Mouse (Mus musculus): Measurements from ENCODE around the gene Hist1h3d. TPM values are rescaled to one million over a fixed set of nuclear protein-coding genes. Genes with fewer than 3 reads are reported as not detected.
A peak's percentile ranks its signal among the peaks of the same experiment; 100 is the strongest.

Gene Hist1h3d
- total and polyA plus RNA-seq, 3 experiments: 1.4 to 150 TPM; not detected in 1

GRCm38 (mm10) chr13:23597957-23598356 lies 22.4 kb downstream of the Hist1h3d start:
- peak overlapping the region; percentile 34; the same call in 1 of the 2 replicates for H3K9ac ChIP-seq (ENCODE audit: control insufficient read depth, low read depth, low read length, poor library complexity, severe bottlenecking)
- H3K27me3 ChIP-seq (ENCODE audit: control insufficient read depth in 1 of 2, insufficient read depth in 2 of 2, low read length in 2 of 2): no peaks in the 10 kb centered on the region
- peak; percentile 89 for DNase-seq (ENCODE audit: low read depth, low spot score)
- H3K4me3 ChIP-seq (ENCODE audit: control insufficient read depth in 1 of 2, insufficient read depth in 1 of 2, low read depth in 2 of 2, low read length in 2 of 2): 0 out of 4 replicates have a peak overlapping the region, but pooled peaks of 1 of the 2 experiments have one; percentile 19
- H3K4me1 ChIP-seq (ENCODE audit: control insufficient read depth in 1 of 2, insufficient read depth in 2 of 2, low read length in 2 of 2): peaks cover 15 to 26% of the 10 kb centered on the region in 2 experiments
- H3K9me3 ChIP-seq (replicated peaks; ENCODE audit: insufficient read depth, low read length): no peaks in the 10 kb centered on the region
- TF ChIP-seq RAD21 (IDR thresholded peaks at IDR 0.05; ENCODE audit: low read depth, low read length) (peak; percentile 98), ETS1 (IDR thresholded peaks at IDR 0.05; ENCODE audit: low read depth, low read length) (no peak), POLR2AphosphoS5 (IDR thresholded peaks at IDR 0.05; ENCODE audit: borderline replicate concordance, low read depth, low read length) (no peak), ZNF384 (IDR thresholded peaks at IDR 0.05; ENCODE audit: low read depth, low read length) (0 out of 2 replicates have a peak, but pooled peaks have one; percentile 18), ELF1 (IDR thresholded peaks at IDR 0.05; ENCODE audit: low read depth, low read length) (0 out of 2 replicates have a peak, but pooled peaks have one; percentile 24), GATA1 (IDR thresholded peaks at IDR 0.05; ENCODE audit: low read depth, low read length) (peak; percentile 27; the same call in 1 of the 2 replicates), BHLHE40 (IDR thresholded peaks at IDR 0.05; ENCODE audit: borderline replicate concordance, low read depth, low read length) (peak; percentile 9; the same call in 1 of the 2 replicates), KAT2A (conservative IDR thresholded peaks at IDR 0.05; ENCODE audit: low read depth, low read length) (no peak), CTCF (IDR thresholded peaks at IDR 0.05 in 2 of 3, conservative IDR thresholded peaks at IDR 0.05 in 1 of 3; ENCODE audit: control insufficient read depth in 1 of 3, insufficient read depth in 1 of 3, low read depth in 2 of 3, low read length in 3 of 3, poor library complexity in 1 of 3, severe bottlenecking in 1 of 3) (peak; percentile 75 to 88 (median 77)), TBP (IDR thresholded peaks at IDR 0.05; ENCODE audit: low read depth, low read length) (peak; percentile 53; the same call in 1 of the 2 replicates), EP300 (IDR thresholded peaks at IDR 0.05; ENCODE audit: low read depth in 1 of 2, low read length in 2 of 2) (no peak), USF2 (IDR thresholded peaks at IDR 0.05; ENCODE audit: borderline replicate concordance in 1 of 2, insufficient read depth in 1 of 2, low read depth in 1 of 2, low read length in 2 of 2) (no peak), ZC3H11A (IDR thresholded peaks at IDR 0.05; ENCODE audit: low read depth, low read length) (peak; percentile 85), SMC3 (IDR thresholded peaks at IDR 0.05; ENCODE audit: low read depth, low read length) (peak; percentile 76), SIN3A (IDR thresholded peaks at IDR 0.05; ENCODE audit: low read length) (peak; percentile 70), RCOR1 (IDR thresholded peaks at IDR 0.05; ENCODE audit: low read depth, low read length) (no peak)
- no peaks in the 10 kb centered on the region for H3K79me2 ChIP-seq (ENCODE audit: control insufficient read depth, insufficient read depth, low read length, poor library complexity)
- peaks cover 0 to 28% of the 10 kb centered on the region in 2 experiments; a peak in 2 of 4 replicates for H3K36me3 ChIP-seq (ENCODE audit: control insufficient read depth in 1 of 2, insufficient read depth in 2 of 2, low read length in 2 of 2)
- H3K27ac ChIP-seq (ENCODE audit: control insufficient read depth, low read depth, low read length): no peak overlapping the region

GRCm38 (mm10) chr13:23603182-23603699 lies 27.7 kb downstream of the Hist1h3d start:
- TF ChIP-seq CTCF (IDR thresholded peaks at IDR 0.05 in 2 of 3, conservative IDR thresholded peaks at IDR 0.05 in 1 of 3; ENCODE audit: control insufficient read depth in 1 of 3, insufficient read depth in 1 of 3, low read depth in 2 of 3, low read length in 3 of 3, poor library complexity in 1 of 3, severe bottlenecking in 1 of 3): no peak
- no peak for TF ChIP-seq ELF1 (IDR thresholded peaks at IDR 0.05; ENCODE audit: low read depth, low read length)
- TF ChIP-seq HCFC1 (IDR thresholded peaks at IDR 0.05; ENCODE audit: low read depth, low read length): no peak
- no peak for TF ChIP-seq KAT2A (conservative IDR thresholded peaks at IDR 0.05; ENCODE audit: low read depth, low read length)
- TF ChIP-seq CHD1 (IDR thresholded peaks at IDR 0.05; ENCODE audit: low read depth, low read length): no peak
- TF ChIP-seq TCF12 (IDR thresholded peaks at IDR 0.05; ENCODE audit: low read depth, low read length): no peak
- no peak for TF ChIP-seq SIN3A (IDR thresholded peaks at IDR 0.05; ENCODE audit: low read length)
- no peak for TF ChIP-seq MAZ (IDR thresholded peaks at IDR 0.05; ENCODE audit: low read depth, low read length)
- no peak for TF ChIP-seq ETS1 (IDR thresholded peaks at IDR 0.05; ENCODE audit: low read depth, low read length)
- TF ChIP-seq POLR2AphosphoS5 (IDR thresholded peaks at IDR 0.05; ENCODE audit: borderline replicate concordance, low read depth, low read length): no peak
- TF ChIP-seq EP300 (IDR thresholded peaks at IDR 0.05; ENCODE audit: low read depth in 1 of 2, low read length in 2 of 2): no peak
- TF ChIP-seq MAFK (IDR thresholded peaks at IDR 0.05; ENCODE audit: borderline replicate concordance, low read depth, low read length): no peak
- TF ChIP-seq ZKSCAN1 (IDR thresholded peaks at IDR 0.05; ENCODE audit: low read depth, low read length): no peak
- no peak for TF ChIP-seq USF1 (IDR thresholded peaks at IDR 0.05; ENCODE audit: low read depth, low read length)
- no peak for TF ChIP-seq SMC3 (IDR thresholded peaks at IDR 0.05; ENCODE audit: low read depth, low read length)
- no peak for TF ChIP-seq GATA1 (IDR thresholded peaks at IDR 0.05; ENCODE audit: low read depth, low read length)
- TF ChIP-seq MEF2A (IDR thresholded peaks at IDR 0.05; ENCODE audit: extremely low read depth, insufficient replicate concordance, low read depth, low read length, poor library complexity, severe bottlenecking): no peak
- no peak for TF ChIP-seq RCOR1 (IDR thresholded peaks at IDR 0.05; ENCODE audit: low read depth, low read length)
- TF ChIP-seq GABPA (IDR thresholded peaks at IDR 0.05; ENCODE audit: low read depth, low read length): no peak
- no peak for TF ChIP-seq ZNF384 (IDR thresholded peaks at IDR 0.05; ENCODE audit: low read depth, low read length)
- H3K27ac ChIP-seq (ENCODE audit: control insufficient read depth, low read depth, low read length): no peak overlapping the region
- no peak for DNase-seq (ENCODE audit: low read depth, low spot score)
- no peaks in the 10 kb centered on the region for H3K79me2 ChIP-seq (ENCODE audit: control insufficient read depth, insufficient read depth, low read length, poor library complexity)
- no peaks in the 10 kb centered on the region for H3K4me1 ChIP-seq (ENCODE audit: control insufficient read depth in 1 of 2, insufficient read depth in 2 of 2, low read length in 2 of 2)
- no peak overlapping the region for H3K4me3 ChIP-seq (ENCODE audit: control insufficient read depth in 1 of 2, insufficient read depth in 1 of 2, low read depth in 2 of 2, low read length in 2 of 2)
- no peak overlapping the region for H3K9ac ChIP-seq (ENCODE audit: control insufficient read depth, low read depth, low read length, poor library complexity, severe bottlenecking)
- no peaks in the 10 kb centered on the region for H3K36me3 ChIP-seq (ENCODE audit: control insufficient read depth in 1 of 2, insufficient read depth in 2 of 2, low read length in 2 of 2)
- no peaks in the 10 kb centered on the region for H3K27me3 ChIP-seq (ENCODE audit: control insufficient read depth in 1 of 2, insufficient read depth in 2 of 2, low read length in 2 of 2)
- H3K9me3 ChIP-seq (replicated peaks; ENCODE audit: insufficient read depth, low read length): no peaks in the 10 kb centered on the region
